In genomic region chr11:69605726-69606490, GRCm38 (mm10) we compare ENCODE assay signal across 7 mouse cellular contexts. TPM values are rescaled to one million over a fixed set of nuclear protein-coding genes. Genes with fewer than 3 reads are reported as not detected.
A peak's percentile ranks its signal among the peaks of the same experiment; 100 is the strongest.
DNase-seq lines count a peak whose midpoint lies in the region; ATAC-seq lines count a peak whose summit lies in the region.

TSS of gene Atp1b2 (minus strand) at chr11:69605942.

- H3K9me3 ChIP-seq in intestine, embryonic 14.5 days (ENCODE audit: control insufficient read depth, low read length), result no peaks in the 10 kb centered on the region
- H3K9me3 ChIP-seq in limb, embryonic 10.5 days (replicated peaks), result no peaks in the 10 kb centered on the region
- no peaks in the 10 kb centered on the region for H3K9me3 ChIP-seq in midbrain, embryonic 12.5 days

- H3K4me1 ChIP-seq in intestine, embryonic 14.5 days (replicated peaks; ENCODE audit: control insufficient read depth, insufficient read depth, low read length), result peaks cover 26% of the 10 kb centered on the region
- peaks cover 30% of the 10 kb centered on the region for H3K4me1 ChIP-seq in limb, embryonic 10.5 days
- H3K4me1 ChIP-seq in midbrain, embryonic 12.5 days, result peaks cover 14% of the 10 kb centered on the region

- peak; percentile 84 for ATAC-seq in intestine, embryonic 14.5 days (replicated peaks; ENCODE audit: low FRiP score, low TSS enrichment, low read depth)
- ATAC-seq in midbrain, embryonic 12.5 days (ENCODE audit: low FRiP score, low read depth), result peak; percentile 83

- H3K36me3 ChIP-seq in intestine, embryonic 14.5 days (ENCODE audit: control insufficient read depth, insufficient read depth, low read length), result no peaks in the 10 kb centered on the region
- no peaks in the 10 kb centered on the region for H3K36me3 ChIP-seq in limb, embryonic 10.5 days
- H3K36me3 ChIP-seq in midbrain, embryonic 12.5 days, result no peaks in the 10 kb centered on the region

- H3K4me2 ChIP-seq in intestine, embryonic 14.5 days (ENCODE audit: low read length), result peak within 1 kb of the TSS; percentile 100
- H3K4me2 ChIP-seq in midbrain, embryonic 12.5 days (replicated peaks), result peak within 1 kb of the TSS; percentile 100

- H3K27ac ChIP-seq in intestine, embryonic 14.5 days (ENCODE audit: low read depth), result no peak within 1 kb of the TSS
- H3K27ac ChIP-seq in limb, embryonic 10.5 days, result peak within 1 kb of the TSS; percentile 80
- peak within 1 kb of the TSS; percentile 49 for H3K27ac ChIP-seq in midbrain, embryonic 12.5 days (replicated peaks)

- 0 out of 2 replicates have a peak, but pooled peaks cover 11% of the 10 kb centered on the region for H3K27me3 ChIP-seq in intestine, embryonic 14.5 days (replicated peaks; ENCODE audit: control insufficient read depth, insufficient read depth, low read length)
- H3K27me3 ChIP-seq in limb, embryonic 10.5 days (ENCODE audit: low read depth, poor library complexity, severe bottlenecking), result peaks cover 41% of the 10 kb centered on the region
- peaks cover 14% of the 10 kb centered on the region for H3K27me3 ChIP-seq in midbrain, embryonic 12.5 days

- peak; percentile 56 for DNase-seq in adrenal gland, adult 8-10 months
- DNase-seq in embryo, embryonic 10.5 days (ENCODE audit: low spot score), result peak; percentile 87
- DNase-seq in gastrocnemius, postnatal 25 days, result peak; percentile 80
- DNase-seq in intestine, embryonic 14.5 days (ENCODE audit: low spot score), result peak; percentile 87
- DNase-seq in limb, embryonic 10.5 days (ENCODE audit: low spot score), result peak; percentile 77
- DNase-seq in spleen, adult 12 weeks (ENCODE audit: low spot score), result peak; percentile 71

- peak within 1 kb of the TSS; percentile 53 for H3K9ac ChIP-seq in intestine, embryonic 14.5 days (ENCODE audit: low read length)
- H3K9ac ChIP-seq in midbrain, embryonic 12.5 days (replicated peaks), result peak within 1 kb of the TSS; percentile 73

- 2% methylated on average over 32 of the region's 32 CpGs for WGBS in intestine, embryonic 14.5 days
- 3% methylated on average over 32 of the region's 32 CpGs for WGBS in limb, embryonic 10.5 days
- WGBS in midbrain, embryonic 12.5 days, result 3% methylated on average over 30 of the region's 32 CpGs

- H3K4me3 ChIP-seq in intestine, embryonic 14.5 days (ENCODE audit: low read depth, low read length), result peak within 1 kb of the TSS; percentile 59
- H3K4me3 ChIP-seq in limb, embryonic 10.5 days, result peak within 1 kb of the TSS; percentile 69
- H3K4me3 ChIP-seq in midbrain, embryonic 12.5 days, result peak within 1 kb of the TSS; percentile 66

RNA-seq across cellular contexts. Expression of gene Atp1b2, which starts in this region (rescaled TPM):
- total RNA-seq in adrenal gland, adult 8-10 months (2022), result 10 to 100 TPM; 22.5 to 47.8 (median 38.2) TPM
- 100 to 1,000 TPM; 365 to 378 TPM for total RNA-seq in gastrocnemius, postnatal 25 days (2021)
- 7.3 and 8.2 TPM in 2 replicates for polyA plus RNA-seq in intestine, embryonic 14.5 days (2014; fragmentation: Nextera tagmentation; extraction: Ambion mirVana)
- 1.5 TPM in 2 replicates for polyA plus RNA-seq in limb, embryonic 10.5 days (2016; fragmentation: Nextera tagmentation; extraction: Ambion mirVana)
- polyA plus RNA-seq in midbrain, embryonic 12.5 days (2016; fragmentation: Nextera tagmentation; extraction: Ambion mirVana), result 11.4 and 15.2 TPM in 2 replicates

Comparison
In these comparisons a context has a peak if more than half of its experiments do, and no peak if none do; other contexts are left out.
1. RNA of gene Atp1b2 (total RNA-seq): 365 to 378 TPM in gastrocnemius, postnatal 25 days; 22.5 to 47.8 TPM in adrenal gland, adult 8-10 months; every median in the first group is over 4 times any median in the second.
2. Peak in every context shown above with its lines, with median percentiles within 50 percentile points of each other: DNase-seq and H3K4me3 ChIP-seq.